23 mouse cellular contexts compared by ENCODE assay signal in genomic region chr1:44167859-44168383, GRCm38 (mm10). TPM values are rescaled to one million over a fixed set of nuclear protein-coding genes. Genes with fewer than 3 reads are reported as not detected.
DNase-seq lines count a peak whose midpoint lies in the region; ATAC-seq and TF ChIP-seq lines count a peak whose summit lies in the region.
"Had no signal": no experiment of that assay in that cellular context is flagged by ENCODE, and none has a peak within 500 bp of the region (broad histone marks: within the 10 kb centered on the region; RNA-seq: fewer than 3 reads in every experiment).

No protein-coding gene starts in this region.

- intact Hi-C loops in heart, adult 2 months (cut with DNase I) = no loop called here
- intact Hi-C loops in heart, postnatal 36 days (cut with DNase I) = no loop called here

- DNase-seq in heart, adult 2 months = no peak
- no peak for DNase-seq in heart, postnatal 36 days
- no peak for DNase-seq in lung, embryonic 14.5 days
- no peak for DNase-seq in lung, adult 2 months
- DNase-seq in MEL-GATA-1-ER (ENCODE audit: extremely low read depth, low read depth) = peak; percentile 11
- DNase-seq in stomach, postnatal 0 days (ENCODE audit: low spot score) = no peak
- DNase-seq in kidney, postnatal 4 days = no peak
- DNase-seq in embryo, embryonic 10 days (ENCODE audit: low spot score) = no peak
- DNase-seq: cerebellum, adult 2 months; kidney, adult 11 months had no signal

- no peak for ATAC-seq in lung, embryonic 14.5 days (ENCODE audit: insufficient read depth)
- no peak for ATAC-seq in stomach, postnatal 0 days (ENCODE audit: low FRiP score, low TSS enrichment)

- H3K9me3 ChIP-seq in lung, embryonic 14.5 days (ENCODE audit: low read depth, low read length) = peaks cover 4% of the 10 kb centered on the region; the same call in 1 of the 2 replicates
- 0 out of 2 replicates have a peak, but pooled peaks cover 2% of the 10 kb centered on the region for H3K9me3 ChIP-seq in stomach, postnatal 0 days (ENCODE audit: control insufficient read depth, low read length)
- H3K9me3 ChIP-seq: lung, embryonic 15.5 days had no signal

- 93% methylated on average over 3 of the region's 3 CpGs for WGBS in heart, adult 2 months
- WGBS in lung, embryonic 14.5 days = 94% methylated on average over 3 of the region's 3 CpGs
- 97% methylated on average over 3 of the region's 3 CpGs for WGBS in lung, adult 2 months
- 99% methylated on average over 3 of the region's 3 CpGs for whole genome bisulfite sequencing in stomach, postnatal 0 days

- H3K9ac ChIP-seq in heart, adult 2 months (ENCODE audit: low read depth, low read length) = no peak overlapping the region
- no peak overlapping the region for H3K9ac ChIP-seq in lung, embryonic 14.5 days
- H3K9ac ChIP-seq in stomach, postnatal 0 days (ENCODE audit: low read length) = no peak overlapping the region
- H3K9ac ChIP-seq: embryonic facial prominence, embryonic 15.5 days; forebrain, embryonic 12.5 days; hindbrain, embryonic 12.5 days; limb, embryonic 13.5 days; lung, embryonic 15.5 days; neural tube, embryonic 13.5 days had no signal

- no peak overlapping the region for H3K27ac ChIP-seq in heart, adult 2 months
- no peak overlapping the region for H3K27ac ChIP-seq in lung, embryonic 14.5 days (ENCODE audit: low read depth)
- H3K27ac ChIP-seq in stomach, postnatal 0 days (replicated peaks) = no peak overlapping the region
- H3K27ac ChIP-seq: embryonic facial prominence, embryonic 15.5 days; forebrain, embryonic 12.5 days; hindbrain, embryonic 12.5 days; limb, embryonic 13.5 days; lung, embryonic 15.5 days; neural tube, embryonic 13.5 days had no signal

- no peak overlapping the region for H3K4me2 ChIP-seq in lung, embryonic 14.5 days
- no peak overlapping the region for H3K4me2 ChIP-seq in stomach, postnatal 0 days (replicated peaks; ENCODE audit: low read depth)
- H3K4me2 ChIP-seq: embryonic facial prominence, embryonic 15.5 days; forebrain, embryonic 12.5 days; hindbrain, embryonic 12.5 days; limb, embryonic 13.5 days; lung, embryonic 15.5 days; neural tube, embryonic 13.5 days had no signal

- H3K36me3 ChIP-seq in heart, adult 2 months (ENCODE audit: control insufficient read depth, insufficient read depth, low read length) = no peaks in the 10 kb centered on the region; the same call in 1 of the 2 replicates
- H3K36me3 ChIP-seq in lung, embryonic 14.5 days (ENCODE audit: insufficient read depth) = peaks cover 67% of the 10 kb centered on the region
- H3K36me3 ChIP-seq in stomach, postnatal 0 days (ENCODE audit: control insufficient read depth, insufficient read depth, low read length) = peaks cover 29% of the 10 kb centered on the region

- peak; percentile 38 for TF ChIP-seq CTCF in heart, adult 2 months (IDR thresholded peaks at IDR 0.05)
- TF ChIP-seq CTCF in lung, embryonic 14.5 days (IDR thresholded peaks at IDR 0.05; ENCODE audit: low read depth) = peak; percentile 21; the same call in 1 of the 2 replicates
- TF ChIP-seq CTCF in lung, adult 2 months (IDR thresholded peaks at IDR 0.05; ENCODE audit: insufficient read depth, low read length) = no peak
- peak; percentile 34 for TF ChIP-seq CTCF in stomach, postnatal 0 days (IDR thresholded peaks at IDR 0.05; ENCODE audit: low read depth)

- no peak for TF ChIP-seq POLR2A in heart, adult 2 months (IDR thresholded peaks at IDR 0.05; ENCODE audit: insufficient read depth, low read depth, low read length)
- no peak for TF ChIP-seq POLR2A in lung, adult 2 months (IDR thresholded peaks at IDR 0.05; ENCODE audit: borderline replicate concordance, extremely low read depth, low read depth, low read length)

- H3K79me2 ChIP-seq in heart, adult 2 months (replicated peaks; ENCODE audit: control insufficient read depth, insufficient read depth, low read length) = no peaks in the 10 kb centered on the region

- H3K4me1 ChIP-seq in heart, adult 2 months (ENCODE audit: control insufficient read depth, insufficient read depth, low read length) = no peaks in the 10 kb centered on the region
- H3K4me1 ChIP-seq in lung, embryonic 14.5 days (ENCODE audit: insufficient read depth) = no peaks in the 10 kb centered on the region
- H3K4me1 ChIP-seq in lung, adult 2 months (ENCODE audit: control insufficient read depth, insufficient read depth, low read length) = no peaks in the 10 kb centered on the region
- H3K4me1 ChIP-seq in stomach, postnatal 0 days (replicated peaks; ENCODE audit: control insufficient read depth, insufficient read depth) = no peaks in the 10 kb centered on the region
- H3K4me1 ChIP-seq: embryonic facial prominence, embryonic 15.5 days; forebrain, embryonic 12.5 days; hindbrain, embryonic 12.5 days; limb, embryonic 13.5 days; lung, embryonic 15.5 days; neural tube, embryonic 13.5 days had no signal

- H3K27me3 ChIP-seq in heart, adult 2 months (ENCODE audit: control insufficient read depth, insufficient read depth, low read length) = no peaks in the 10 kb centered on the region
- no peaks in the 10 kb centered on the region for H3K27me3 ChIP-seq in lung, embryonic 14.5 days (ENCODE audit: insufficient read depth, low read length)
- H3K27me3 ChIP-seq in stomach, postnatal 0 days (ENCODE audit: control insufficient read depth, insufficient read depth, low read length) = no peaks in the 10 kb centered on the region
- H3K27me3 ChIP-seq: embryonic facial prominence, embryonic 15.5 days; forebrain, embryonic 12.5 days; hindbrain, embryonic 12.5 days; limb, embryonic 13.5 days; lung, embryonic 15.5 days; megakaryocyte, embryonic 14.5 days; neural tube, embryonic 13.5 days had no signal

- no peak overlapping the region for H3K4me3 ChIP-seq in heart, adult 2 months
- no peak overlapping the region for H3K4me3 ChIP-seq in lung, embryonic 14.5 days (ENCODE audit: low read depth, low read length)
- H3K4me3 ChIP-seq in lung, adult 2 months (replicated peaks; ENCODE audit: extremely low read depth, low read depth, low read length) = no peak overlapping the region
- no peak overlapping the region for H3K4me3 ChIP-seq in stomach, postnatal 0 days (ENCODE audit: low read depth, low read length)
- H3K4me3 ChIP-seq: embryonic facial prominence, embryonic 15.5 days; forebrain, embryonic 12.5 days; hindbrain, embryonic 12.5 days; limb, embryonic 13.5 days; lung, embryonic 15.5 days; megakaryocyte, embryonic 14.5 days; neural tube, embryonic 13.5 days had no signal

- no peak for TF ChIP-seq EP300 in heart, adult 2 months (IDR thresholded peaks at IDR 0.05; ENCODE audit: insufficient read depth, low read depth, low read length)
- TF ChIP-seq EP300 in stomach, postnatal 0 days (optimal IDR thresholded peaks at IDR 0.05) = no peak

RNA-seq across cellular contexts. Expression of gene Ercc5, which starts 20.4 kb away (rescaled TPM):
- 10 to 100 TPM; 16.9 to 17.0 TPM for total RNA-seq in heart, adult 2 months (2021)
- 4.1 and 7.3 TPM in 2 replicates for polyA plus RNA-seq in heart, adult 2 months (2012; rRNA removed)
- 10 to 100 TPM; 16.6 to 17.1 TPM for total RNA-seq in heart, postnatal 36 days (2021)
- 23.6 and 24.6 TPM in 2 replicates for polyA plus RNA-seq in lung, embryonic 14.5 days (2014; fragmentation: Nextera tagmentation; extraction: Ambion mirVana)
- 4.7 and 5.5 TPM in 2 replicates for polyA plus RNA-seq in lung, adult 2 months (2012; rRNA removed)
- 9.1 and 9.7 TPM in 2 replicates for polyA plus RNA-seq in stomach, postnatal 0 days (2015; fragmentation: Nextera tagmentation; extraction: Ambion mirVana)

RNA-seq across cellular contexts. Expression of gene Bivm, which starts 49.2 kb away (rescaled TPM):
- total RNA-seq in heart, adult 2 months (2021) = 10 to 100 TPM; 11.5 to 12.4 TPM
- 4.6 and 8.6 TPM in 2 replicates for polyA plus RNA-seq in heart, adult 2 months (2012; rRNA removed)
- 10 to 100 TPM; 11.1 to 12.8 TPM for total RNA-seq in heart, postnatal 36 days (2021)
- polyA plus RNA-seq in lung, embryonic 14.5 days (2014; fragmentation: Nextera tagmentation; extraction: Ambion mirVana) = 18.9 and 21.1 TPM in 2 replicates
- 4.6 and 6.2 TPM in 2 replicates for polyA plus RNA-seq in lung, adult 2 months (2012; rRNA removed)
- polyA plus RNA-seq in stomach, postnatal 0 days (2015; fragmentation: Nextera tagmentation; extraction: Ambion mirVana) = 7.4 and 8.0 TPM in 2 replicates

RNA-seq across cellular contexts. Expression of gene Kdelc1, which starts 49.3 kb away (rescaled TPM):
- total RNA-seq in heart, adult 2 months (2021) = 10 to 100 TPM; 18.1 to 20.3 TPM
- 14.9 and 20.7 TPM in 2 replicates for polyA plus RNA-seq in heart, adult 2 months (2012; rRNA removed)
- 10 to 100 TPM; 20.7 to 21.3 TPM for total RNA-seq in heart, postnatal 36 days (2021)
- polyA plus RNA-seq in lung, embryonic 14.5 days (2014; fragmentation: Nextera tagmentation; extraction: Ambion mirVana) = 71.2 and 73.7 TPM in 2 replicates
- polyA plus RNA-seq in lung, adult 2 months (2012; rRNA removed) = 14.9 and 16.6 TPM in 2 replicates
- 19.5 and 20.6 TPM in 2 replicates for polyA plus RNA-seq in stomach, postnatal 0 days (2015; fragmentation: Nextera tagmentation; extraction: Ambion mirVana)

RNA-seq across cellular contexts. Expression of gene Mettl21e, which starts 50.8 kb away (rescaled TPM):
- under 1 TPM in 1 of 2 experiments, not detected in 1; 0.11 TPM for total RNA-seq in heart, adult 2 months (2021)
- polyA plus RNA-seq in heart, adult 2 months (2012; rRNA removed) = 0.06 TPM in 1 of 2 replicates, not detected in the other
- total RNA-seq in heart, postnatal 36 days (2021) = under 1 TPM in 1 of 2 experiments, not detected in 1; 0.14 TPM
- 0.45 TPM in 2 replicates for polyA plus RNA-seq in lung, embryonic 14.5 days (2014; fragmentation: Nextera tagmentation; extraction: Ambion mirVana)
- 0.34 TPM in 2 replicates for polyA plus RNA-seq in lung, adult 2 months (2012; rRNA removed)
- polyA plus RNA-seq in stomach, postnatal 0 days (2015; fragmentation: Nextera tagmentation; extraction: Ambion mirVana) = 0.02 and 0.10 TPM in 2 replicates
- total RNA-seq: adrenal gland, postnatal 14 days; common myeloid progenitor, adult 5-6 weeks; granulocyte monocyte progenitor cell, adult 5-6 weeks; monocyte, adult 5-6 weeks had no signal
- polyA plus RNA-seq: cerebellum, adult 2 months; forebrain, embryonic 12.5 days; hindbrain, embryonic 12.5 days; limb, embryonic 13.5 days; neural tube, embryonic 13.5 days; stomach, embryonic 14.5 days; thymus, postnatal 0 days had no signal
